Mouse (Mus musculus): ENCODE data around the gene Atg5. TPM values are rescaled to one million over a fixed set of nuclear protein-coding genes. Genes with fewer than 3 reads are reported as not detected.
A peak's percentile ranks its signal among the peaks of the same experiment; 100 is the strongest.

Atg5 gene
- total RNA-seq, 2 experiments from 2014 or later: 14.9 to 15.4 TPM

DNA sequence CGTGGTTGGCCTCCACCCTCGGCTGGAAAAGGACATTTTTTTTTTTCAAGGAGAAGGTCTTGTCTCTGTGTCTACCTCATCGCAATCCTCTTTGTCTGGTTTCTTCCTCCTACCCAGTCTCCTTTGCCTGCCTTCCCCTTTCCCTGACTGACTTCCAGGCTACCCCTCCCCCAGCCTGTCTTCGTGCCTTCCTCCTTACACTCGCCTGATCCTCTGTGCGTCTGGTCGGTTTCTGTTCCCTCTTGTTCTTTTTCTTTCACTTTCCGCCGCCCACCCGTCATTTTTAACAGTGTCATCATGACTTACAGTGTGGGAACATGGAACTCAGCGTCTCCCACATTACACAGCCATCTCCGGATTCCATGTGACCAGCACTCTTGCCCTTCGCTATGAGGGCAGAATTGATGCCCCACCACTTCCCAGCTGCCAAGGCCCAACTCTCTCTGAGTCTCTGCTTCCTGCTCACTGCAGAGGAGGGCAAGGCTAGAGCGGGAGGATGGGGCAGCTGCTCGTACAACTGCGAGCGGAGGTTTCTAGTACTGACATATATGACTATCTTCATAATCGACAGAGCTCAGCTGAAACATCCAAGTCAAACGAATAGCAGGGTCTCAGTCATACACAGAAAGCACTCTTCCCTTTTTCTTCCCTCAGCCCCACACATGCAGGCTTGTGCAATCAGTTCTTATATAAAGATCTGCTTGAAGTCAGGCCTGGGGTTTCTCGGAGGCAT, 112.5 kb downstream of the Atg5 start:
- peak; percentile 30 for DNase-seq (ENCODE audit: low spot score)
- intact Hi-C loops (cut with DNase I): no loop called here

- DNase-seq (ENCODE audit: low spot score): peak; percentile 14
- intact Hi-C loops (cut with DNase I): no loop called here
Measured at GRCm38 (mm10) chr10:44381397-44381796, 113.2 kb downstream of the Atg5 start.

DNA sequence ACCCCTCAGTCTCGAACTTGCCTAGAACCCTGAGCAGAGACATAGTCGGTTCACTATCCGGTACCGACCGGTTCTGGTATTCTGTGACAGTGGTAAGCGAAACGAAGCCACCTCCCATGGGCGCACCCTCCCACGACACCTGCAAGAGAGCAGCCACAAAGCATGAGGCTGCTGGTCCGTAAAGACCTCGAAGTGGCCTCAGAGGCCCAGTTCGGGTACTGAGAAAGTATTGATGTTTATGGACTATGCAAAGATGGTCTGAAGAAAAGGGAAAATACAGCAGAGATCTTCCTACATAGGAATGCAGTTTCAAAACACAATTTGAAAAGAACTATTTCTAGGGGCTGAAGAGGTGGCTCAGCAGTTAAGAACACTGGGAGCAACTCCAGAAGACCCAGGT, 113.8 kb downstream of the Atg5 start:
- intact Hi-C loops (cut with DNase I): no loop called here
- DNase-seq (ENCODE audit: low spot score): no peak

- intact Hi-C loops (cut with DNase I): no loop called here
- no peak for DNase-seq (ENCODE audit: low spot score)
Measured at GRCm38 (mm10) chr10:44383213-44383612, 115.1 kb downstream of the Atg5 start.

GRCm38 (mm10) chr10:44385227-44385626, 117.1 kb downstream of the Atg5 start:
- intact Hi-C loops (cut with DNase I): no loop called here
- no peak for DNase-seq (ENCODE audit: low spot score)

- intact Hi-C loops (cut with DNase I): no loop called here
- DNase-seq (ENCODE audit: low spot score): no peak
Measured at GRCm38 (mm10) chr10:44388706-44389233, 120.6 kb downstream of the Atg5 start.

DNA sequence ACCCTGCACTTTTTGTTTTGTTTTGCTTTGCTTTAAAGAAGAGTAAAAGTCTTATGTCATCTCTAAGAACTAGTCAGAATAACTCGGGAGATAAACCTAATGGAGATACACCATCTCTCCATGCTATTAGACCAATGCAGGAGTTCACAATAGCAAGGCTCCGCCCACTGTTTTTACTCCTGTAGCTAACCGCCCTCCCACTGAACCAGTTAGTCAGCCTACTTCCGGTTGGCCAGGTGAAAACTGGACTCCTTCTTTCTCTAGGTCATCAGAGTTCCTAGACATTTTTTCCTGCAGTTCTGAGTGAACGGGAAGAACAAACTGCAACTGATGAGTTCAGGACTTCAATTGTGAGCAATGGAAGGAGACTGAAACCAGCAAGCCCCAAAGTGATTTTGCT, 122.1 kb downstream of the Atg5 start:
- intact Hi-C loops (cut with DNase I): no loop called here
- no peak for DNase-seq (ENCODE audit: low spot score)

GRCm38 (mm10) chr10:44391509-44392290, 123.5 kb downstream of the Atg5 start:
- intact Hi-C loops (cut with DNase I): no loop called here
- no peak for DNase-seq (ENCODE audit: low spot score)

GRCm38 (mm10) chr10:44392855-44393254, 124.7 kb downstream of the Atg5 start:
- intact Hi-C loops (cut with DNase I): no loop called here
- DNase-seq (ENCODE audit: low spot score): no peak

GRCm38 (mm10) chr10:44400119-44400518, 132.0 kb downstream of the Atg5 start:
- intact Hi-C loops (cut with DNase I): no loop called here
- DNase-seq (ENCODE audit: low spot score): no peak

- no peak for DNase-seq (ENCODE audit: low spot score)
- intact Hi-C loops (cut with DNase I): no loop called here
Measured at GRCm38 (mm10) chr10:44400602-44401001, 132.4 kb downstream of the Atg5 start.

DNA sequence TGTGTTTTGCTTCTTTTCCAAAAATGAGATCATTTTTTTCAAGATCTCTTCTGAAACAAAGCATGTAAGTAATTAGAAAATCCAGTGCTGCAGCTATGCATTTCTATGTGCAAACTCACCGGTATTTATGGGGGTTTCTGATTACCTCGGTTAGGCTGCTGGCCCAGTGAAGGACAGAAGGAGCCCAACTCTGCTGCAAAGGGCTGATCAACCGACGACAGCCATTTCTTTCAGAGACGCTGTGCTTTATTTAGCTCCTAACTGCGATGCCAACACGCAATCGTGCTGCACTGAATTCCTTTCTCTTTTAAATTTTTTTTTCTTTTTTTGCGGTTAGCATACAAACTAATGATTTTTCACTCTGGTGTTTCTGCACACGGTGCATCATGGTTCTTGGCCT, 133.4 kb downstream of the Atg5 start:
- no peak for DNase-seq (ENCODE audit: low spot score)

GRCm38 (mm10) chr10:44403415-44403814, 135.3 kb downstream of the Atg5 start:
- no peak for DNase-seq (ENCODE audit: low spot score)
- intact Hi-C loops (cut with DNase I): no loop called here

More for the DNA sequence above, 133.4 kb downstream of the Atg5 start:
- intact Hi-C loops (cut with DNase I): no loop called here

- DNase-seq (ENCODE audit: low spot score): no peak
- intact Hi-C loops (cut with DNase I): no loop called here
Measured at GRCm38 (mm10) chr10:44409054-44409453, 140.9 kb downstream of the Atg5 start.

GRCm38 (mm10) chr10:44409958-44410357, 141.8 kb downstream of the Atg5 start:
- intact Hi-C loops (cut with DNase I): no loop called here
- no peak for DNase-seq (ENCODE audit: low spot score)

Small RNA genes lying within 50 kb of the gene (microRNA-seq; reads per million reads assigned to microRNA genes)
- gene Mir1929: 1.1 reads per million

Other genes starting within 250 kb of the Atg5 start
- 1 to 10 TPM; 2.1 to 3.1 TPM for gene Crybg1, start 119.5 kb upstream of the Atg5 start, total RNA-seq (2021)

Measured in heart, postnatal 25 days (tissue).